Mouse (Mus musculus): Measurements from ENCODE around the gene Diras1. TPM values are rescaled to one million over a fixed set of nuclear protein-coding genes. Genes with fewer than 3 reads are reported as not detected.
"Not testable (repeated sequence)": the region's sequence is repeated elsewhere in the genome, so short reads cannot be mapped to it uniquely, and the experiment has no call there.

Diras1 gene
- total RNA-seq, 2 experiments from 2014 or later: 102 to 111 TPM

DNA sequence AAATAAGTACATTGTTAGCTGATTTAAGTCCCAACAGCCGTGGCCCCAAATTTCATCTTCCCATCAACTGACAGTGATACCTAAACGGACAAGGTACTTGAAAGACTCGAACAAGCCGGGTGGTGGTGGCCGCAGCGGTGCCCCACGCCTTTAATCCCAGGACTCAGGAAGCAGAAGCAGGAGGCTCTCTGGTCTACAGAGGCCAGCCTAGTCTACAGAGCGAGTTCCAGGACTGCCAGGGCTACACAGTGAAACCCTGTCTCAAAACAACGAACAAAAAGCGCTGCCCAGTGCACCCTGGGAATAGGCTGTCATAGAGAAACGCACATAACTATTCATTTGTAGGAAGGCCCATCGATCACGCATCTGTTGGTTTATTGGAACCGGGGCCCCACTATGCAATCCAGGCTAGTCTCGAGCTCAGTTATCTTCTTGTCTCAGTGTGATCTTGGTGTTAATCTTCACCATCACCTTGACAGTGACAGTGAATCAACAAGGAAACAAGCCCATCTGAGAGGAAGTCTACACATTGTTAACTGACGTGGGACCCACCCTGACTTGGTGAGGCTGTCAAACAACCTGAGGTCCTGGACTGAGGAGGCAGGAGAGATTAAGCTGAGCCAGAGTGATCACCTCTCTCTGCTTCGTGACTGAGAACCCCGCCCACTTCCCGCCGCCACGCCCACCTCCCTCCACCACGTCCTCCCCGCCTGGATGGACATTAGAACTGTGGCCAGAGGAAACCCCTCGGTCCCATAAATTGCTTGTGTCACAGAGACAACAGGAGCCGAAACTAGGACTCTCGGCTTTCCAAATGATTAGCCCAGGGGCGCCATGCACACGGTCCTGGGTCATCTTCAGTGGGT is 25.0 kb downstream of the Diras1 start:
- no peak for DNase-seq (ENCODE audit: low spot score in 2 of 2)
- intact Hi-C loops (cut with DNase I): no loop called here

DNA sequence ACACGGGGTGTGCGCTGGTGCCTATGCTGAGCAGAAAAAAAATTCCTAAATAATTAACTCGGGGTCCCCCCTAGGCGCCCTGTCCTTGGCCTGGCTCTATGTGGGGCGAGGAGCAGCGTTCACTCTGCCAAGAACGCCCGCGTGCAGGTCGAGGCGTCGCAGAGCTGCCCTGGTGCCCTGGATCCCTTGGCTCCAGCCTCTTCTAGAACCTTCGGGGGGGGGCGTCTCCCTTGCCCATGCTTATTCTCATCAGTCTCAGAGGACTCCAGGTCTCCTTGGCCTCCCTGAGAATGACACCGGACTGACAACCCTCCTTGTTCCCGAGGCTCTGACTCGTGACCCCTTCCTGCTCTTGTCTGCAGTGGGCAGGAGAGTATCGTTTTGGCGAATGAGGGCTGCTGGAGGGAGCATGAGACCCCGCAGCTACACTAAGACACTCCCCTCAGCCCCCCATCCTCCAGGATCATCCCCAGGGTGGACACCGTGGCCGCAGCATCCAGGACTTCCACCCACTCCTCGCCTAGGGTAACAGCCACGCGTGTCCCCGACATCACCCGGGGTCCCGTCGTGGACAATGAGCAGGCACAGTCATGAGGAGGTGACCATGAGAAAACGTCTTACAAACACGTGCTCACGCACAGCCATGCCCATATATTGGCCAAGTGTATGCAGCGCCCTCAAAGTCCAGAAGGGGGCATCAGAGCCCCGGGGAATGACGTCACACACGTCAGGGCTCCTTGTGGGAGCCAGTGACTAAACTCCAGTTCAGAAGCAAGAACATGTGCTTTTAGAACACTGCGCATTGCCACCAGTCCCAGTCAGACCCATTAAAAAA is 25.9 kb downstream of the Diras1 start:
- intact Hi-C loops (cut with DNase I): loop anchor here (2.0 to 10.0 kb wide), 4 partner anchors 41 to 245 kb away; partner anchors contain the start of genes Dot1l and Oaz1
- DNase-seq (ENCODE audit: low spot score in 2 of 2): peak; percentile 83 to 86

DNA sequence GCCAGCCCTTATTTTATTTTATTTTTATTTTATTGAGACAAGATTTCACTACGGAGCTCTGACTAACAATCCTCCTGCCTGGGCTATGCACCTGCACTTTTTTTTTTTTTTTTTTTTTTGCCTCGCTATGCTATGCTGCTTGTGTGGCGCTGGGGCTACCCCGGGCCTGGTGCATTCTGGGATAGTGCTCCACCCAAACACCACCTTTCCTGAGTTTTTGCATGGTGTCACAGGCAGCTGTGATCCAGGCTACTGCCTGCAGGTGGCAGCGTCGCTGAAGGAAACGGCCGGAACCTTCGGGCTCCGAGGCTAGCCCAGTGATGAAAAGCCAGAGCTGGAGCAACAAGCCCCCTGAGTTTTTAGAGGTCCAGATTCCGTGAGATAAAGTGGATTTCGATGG is 26.7 kb downstream of the Diras1 start:
- intact Hi-C loops (cut with DNase I): loop anchor here (2.0 to 10.0 kb wide), 4 partner anchors 42 to 244 kb away; partner anchors contain the start of genes Dot1l and Oaz1
- DNase-seq (ENCODE audit: low spot score in 2 of 2): peak in 1 of 2 experiments; percentile 54

DNA sequence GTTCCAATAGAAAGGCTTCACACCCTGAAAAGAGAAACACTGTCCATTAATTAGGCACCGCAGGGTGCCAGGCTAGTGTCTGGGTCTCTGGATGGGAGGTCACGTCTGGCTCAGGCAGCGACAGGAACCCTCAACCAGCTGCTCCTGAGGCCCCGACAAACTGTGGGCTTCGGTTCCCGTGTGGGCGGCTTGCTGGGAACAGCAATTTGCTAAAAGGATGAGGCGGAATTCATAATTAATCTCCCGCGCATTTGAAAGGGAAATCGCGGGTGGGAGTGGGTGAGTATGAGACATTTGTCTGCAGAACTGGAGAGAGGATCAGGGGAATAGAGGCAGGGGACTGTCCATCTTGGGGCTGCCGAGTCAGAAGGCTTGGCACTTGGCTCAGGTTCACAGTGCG is 27.4 kb downstream of the Diras1 start:
- DNase-seq (ENCODE audit: low spot score in 2 of 2): no peak
- intact Hi-C loops (cut with DNase I): loop anchor here (2.0 to 10.0 kb wide), 4 partner anchors 43 to 243 kb away; partner anchors contain the start of genes Dot1l and Oaz1

DNA sequence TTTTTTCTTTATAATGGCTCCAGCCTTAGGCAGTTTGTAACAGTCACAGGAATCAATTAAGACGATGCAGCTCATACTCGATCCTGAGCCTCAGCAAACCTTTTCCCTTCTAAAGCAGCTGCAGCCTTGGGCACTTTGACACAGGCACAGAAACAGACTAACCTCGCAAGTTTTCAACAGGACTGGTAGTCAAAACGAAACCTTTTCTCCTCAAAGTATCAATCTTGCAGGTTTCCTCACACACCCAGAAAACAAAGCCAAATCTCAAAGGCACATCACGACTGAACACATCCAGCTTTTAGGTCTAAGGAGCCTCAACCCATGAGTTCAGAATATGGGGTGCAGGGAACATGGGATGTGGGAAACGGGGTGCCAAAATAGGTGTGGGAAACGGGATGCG is 28.1 kb downstream of the Diras1 start:
- intact Hi-C loops (cut with DNase I): loop anchor here (5.0 to 10.0 kb wide), 3 partner anchors 85 to 243 kb away; partner anchors contain the start of genes Dot1l and Oaz1

DNA sequence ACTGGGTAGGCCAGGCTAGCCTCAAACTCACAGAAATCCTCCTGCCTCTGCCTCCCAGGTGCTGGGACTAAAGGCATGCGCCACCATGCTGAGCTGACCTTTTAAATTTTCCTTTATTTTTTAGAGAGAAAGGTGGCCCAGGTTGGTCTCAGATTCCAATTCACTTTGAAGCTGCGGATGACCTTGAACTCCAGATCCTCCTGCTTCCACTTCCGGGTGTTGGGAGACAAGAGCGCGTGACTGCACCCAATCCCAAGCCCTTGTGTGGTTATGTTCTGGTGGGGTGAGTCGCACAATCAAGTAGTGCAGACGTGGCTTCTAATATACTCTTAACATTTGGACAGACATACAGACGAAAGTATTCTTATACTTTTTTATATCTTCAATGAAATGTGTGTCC is 29.0 kb downstream of the Diras1 start:
- DNase-seq (ENCODE audit: low spot score in 2 of 2): no peak
- intact Hi-C loops (cut with DNase I): loop anchor here (5.0 to 10.0 kb wide), 3 partner anchors 86 to 242 kb away; partner anchors contain the start of genes Dot1l and Oaz1

More for the DNA sequence above, 28.1 kb downstream of the Diras1 start:
- no peak for DNase-seq (ENCODE audit: low spot score in 2 of 2)

DNA sequence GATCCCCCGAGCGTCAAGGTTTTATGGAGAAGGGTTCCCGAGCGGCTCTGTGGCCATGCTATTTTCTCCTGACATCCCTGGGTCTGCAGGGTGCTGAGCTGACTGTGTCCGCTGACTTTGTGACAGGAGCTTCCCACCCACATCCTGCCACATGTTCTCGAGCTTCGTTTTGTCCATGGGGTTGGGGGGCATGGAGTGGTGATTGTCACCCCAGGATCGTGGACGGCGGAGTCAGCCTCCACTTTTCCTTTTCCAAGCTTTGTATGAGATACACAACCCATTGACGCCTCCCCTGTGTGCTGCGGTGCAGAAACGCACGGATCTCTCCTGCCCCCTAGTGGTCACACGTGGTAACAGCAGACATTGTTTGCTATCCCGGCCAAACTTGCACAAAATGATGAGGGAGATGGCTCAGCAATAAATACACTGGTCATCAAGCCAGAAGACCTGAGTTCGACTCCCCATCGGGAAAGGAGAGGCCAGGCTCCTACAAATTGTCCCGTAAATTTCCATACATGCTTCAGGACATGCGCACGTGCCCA is 30.3 kb downstream of the Diras1 start:
- intact Hi-C loops (cut with DNase I): loop anchor here (1.0 to 10.0 kb wide), 4 partner anchors 67 to 240 kb away; partner anchors contain the start of genes Dot1l and Oaz1

DNA sequence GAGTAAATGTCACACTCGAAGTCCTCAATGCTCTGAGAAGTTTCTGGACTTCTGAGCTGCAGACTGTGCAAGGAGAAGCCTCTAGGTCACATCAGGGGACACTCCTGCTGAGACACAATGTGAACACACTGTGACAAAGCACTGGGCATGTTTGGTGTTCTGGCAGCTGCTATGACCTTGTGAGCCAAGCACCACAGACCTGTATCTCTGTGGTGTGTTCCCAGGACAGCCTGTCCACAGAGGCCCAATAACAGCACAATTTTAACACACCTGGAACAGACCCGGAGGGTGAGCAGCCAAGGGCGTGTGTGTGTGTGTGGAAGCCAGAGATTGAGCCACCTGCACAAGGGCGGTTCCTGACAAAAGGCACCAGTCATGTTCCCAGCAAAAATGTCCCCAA is 30.8 kb downstream of the Diras1 start:
- DNase-seq (ENCODE audit: low spot score in 2 of 2): no peak
- intact Hi-C loops (cut with DNase I): loop anchor here (1.0 to 10.0 kb wide), 4 partner anchors 66 to 240 kb away; partner anchors contain the start of genes Dot1l and Oaz1

More for the DNA sequence above, 30.3 kb downstream of the Diras1 start:
- DNase-seq (ENCODE audit: low spot score in 2 of 2): peak; percentile 81 to 84

DNA sequence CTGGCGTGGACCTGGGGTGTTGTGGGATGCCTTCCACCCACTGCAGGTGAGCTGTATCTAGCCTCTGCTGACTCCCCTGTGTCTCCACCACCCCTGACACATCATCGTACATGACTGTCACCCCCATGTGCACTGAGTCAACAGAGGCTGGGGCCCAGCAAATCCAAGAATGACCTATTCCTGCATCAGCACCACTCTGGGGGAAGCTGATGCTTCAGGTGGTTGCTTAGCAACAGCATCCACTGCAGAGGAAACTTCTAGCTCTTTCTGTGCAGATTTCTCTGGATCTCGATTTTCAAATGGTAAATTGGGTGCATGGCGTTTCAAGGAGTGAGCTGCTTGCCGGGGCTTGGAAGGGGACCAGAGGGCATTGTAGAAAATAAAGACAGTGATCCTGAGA is 32.2 kb downstream of the Diras1 start:
- intact Hi-C loops (cut with DNase I): loop anchor here (10.0 kb wide), 2 partner anchors 168 to 238 kb away; partner anchors contain the start of genes Dot1l and Oaz1
- DNase-seq (ENCODE audit: low spot score in 2 of 2): no peak

DNA sequence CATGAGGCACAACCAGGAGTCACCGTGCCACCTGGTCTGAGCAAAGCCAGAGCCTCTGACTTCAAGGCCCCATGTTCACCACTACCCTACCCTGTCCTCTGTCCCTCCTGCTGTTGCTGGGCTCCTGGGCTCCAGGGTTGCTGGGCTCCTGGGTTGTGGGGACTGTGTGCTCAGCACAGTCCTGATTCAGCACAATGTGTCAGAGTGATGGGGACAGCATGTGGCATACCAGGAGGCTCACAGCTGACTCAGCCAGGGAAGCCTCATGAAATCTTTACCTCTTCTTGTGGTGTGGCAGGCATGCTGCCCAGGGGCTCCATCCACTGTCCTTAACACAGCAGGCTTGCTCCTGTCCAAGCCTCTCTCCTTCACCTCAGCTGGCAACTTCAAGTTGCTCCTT is 33.5 kb downstream of the Diras1 start:
- DNase-seq (ENCODE audit: low spot score in 2 of 2): no peak

DNA sequence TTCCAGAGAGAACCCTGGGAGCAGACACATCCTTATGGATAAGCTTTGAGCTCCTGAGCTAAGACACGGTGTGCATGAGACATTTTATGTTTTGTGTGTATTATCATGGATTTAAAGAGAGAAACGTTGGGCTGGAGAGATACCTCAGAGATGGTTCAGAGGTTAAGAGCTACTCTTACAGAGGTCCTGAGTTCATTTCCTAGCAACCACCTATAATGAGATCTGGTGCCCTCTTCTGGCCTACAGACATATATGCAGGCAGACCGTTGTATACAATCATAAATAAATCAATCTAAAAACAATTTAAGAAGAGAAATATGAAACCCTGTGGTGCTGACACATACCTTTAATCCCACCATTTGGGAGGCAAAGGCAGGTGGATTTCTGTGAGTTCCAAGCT is 34.5 kb downstream of the Diras1 start:
- intact Hi-C loops (cut with DNase I): loop anchor here (10.0 kb wide), 2 partner anchors 166 to 236 kb away; partner anchors contain the start of genes Dot1l and Oaz1
- no peak for DNase-seq (ENCODE audit: low spot score in 2 of 2)

More for the DNA sequence above, 33.5 kb downstream of the Diras1 start:
- intact Hi-C loops (cut with DNase I): loop anchor here (10.0 kb wide), 2 partner anchors 167 to 237 kb away; partner anchors contain the start of genes Dot1l and Oaz1

DNA sequence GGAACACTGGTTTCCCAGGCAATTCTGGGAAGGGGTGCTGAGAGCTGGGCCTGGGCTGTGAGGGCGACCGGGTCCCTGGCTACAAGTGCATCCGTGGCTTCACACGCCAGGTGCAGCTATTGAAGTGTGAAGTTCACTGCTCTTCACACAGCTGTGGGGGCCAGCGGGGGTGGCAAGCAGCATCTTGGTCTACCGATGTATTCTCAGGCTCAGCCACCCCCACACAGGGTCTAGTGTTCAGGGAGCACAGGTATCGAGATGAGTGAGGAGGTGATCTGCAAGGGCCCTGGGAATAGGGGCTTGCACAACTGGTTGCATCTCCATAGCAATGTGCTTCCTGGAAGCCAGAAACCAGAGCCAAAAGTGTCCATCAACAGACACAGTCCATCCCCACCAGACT is 35.1 kb downstream of the Diras1 start:
- intact Hi-C loops (cut with DNase I): loop anchor here (10.0 kb wide), 2 partner anchors 166 to 236 kb away; partner anchors contain the start of genes Dot1l and Oaz1
- DNase-seq (ENCODE audit: low spot score in 2 of 2): no peak

DNA sequence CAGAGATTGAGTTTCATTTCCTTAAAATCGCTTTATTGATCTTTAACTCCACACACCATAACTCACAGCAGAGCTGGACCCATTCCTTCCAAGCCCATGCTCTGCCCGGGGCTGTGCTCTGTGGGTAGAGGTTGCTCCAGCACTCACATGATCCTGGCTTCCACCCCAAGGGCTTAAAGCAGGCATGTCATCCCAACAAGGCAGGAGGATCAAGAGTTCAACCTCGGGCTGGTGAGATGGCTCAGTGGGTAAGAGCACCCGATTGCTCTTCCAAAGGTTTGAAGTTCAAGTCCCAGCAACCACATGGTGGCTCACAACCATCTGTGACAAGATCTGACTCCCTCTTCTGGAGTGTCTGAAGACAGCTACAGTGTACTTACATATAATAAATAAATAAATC is 35.6 kb downstream of the Diras1 start:
- intact Hi-C loops (cut with DNase I): loop anchor here (10.0 kb wide), 2 partner anchors 165 to 235 kb away; partner anchors contain the start of genes Dot1l and Oaz1
- DNase-seq (ENCODE audit: low spot score in 2 of 2): not testable (repeated sequence)

DNA sequence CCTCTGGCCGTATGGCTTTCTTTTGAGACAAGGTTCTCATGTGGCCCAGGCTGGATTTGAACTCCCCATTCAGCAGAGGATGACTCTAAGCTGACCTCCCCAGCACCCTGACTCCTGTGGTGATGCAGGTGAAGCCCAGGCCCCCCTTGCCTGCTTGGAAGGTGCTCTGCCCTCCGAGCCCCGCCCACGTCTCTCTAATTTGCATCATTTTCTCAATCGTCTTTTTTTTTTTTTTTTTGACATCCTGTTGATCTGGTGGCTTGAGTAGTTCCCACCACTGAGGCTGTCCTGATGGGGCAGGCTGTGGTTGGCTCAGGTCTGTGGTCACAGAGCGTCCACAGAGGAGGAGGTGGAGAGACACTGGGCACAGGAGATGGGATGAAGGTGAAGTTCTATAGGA is 36.0 kb downstream of the Diras1 start:
- DNase-seq (ENCODE audit: low spot score in 2 of 2): no peak
- intact Hi-C loops (cut with DNase I): no loop called here

DNA sequence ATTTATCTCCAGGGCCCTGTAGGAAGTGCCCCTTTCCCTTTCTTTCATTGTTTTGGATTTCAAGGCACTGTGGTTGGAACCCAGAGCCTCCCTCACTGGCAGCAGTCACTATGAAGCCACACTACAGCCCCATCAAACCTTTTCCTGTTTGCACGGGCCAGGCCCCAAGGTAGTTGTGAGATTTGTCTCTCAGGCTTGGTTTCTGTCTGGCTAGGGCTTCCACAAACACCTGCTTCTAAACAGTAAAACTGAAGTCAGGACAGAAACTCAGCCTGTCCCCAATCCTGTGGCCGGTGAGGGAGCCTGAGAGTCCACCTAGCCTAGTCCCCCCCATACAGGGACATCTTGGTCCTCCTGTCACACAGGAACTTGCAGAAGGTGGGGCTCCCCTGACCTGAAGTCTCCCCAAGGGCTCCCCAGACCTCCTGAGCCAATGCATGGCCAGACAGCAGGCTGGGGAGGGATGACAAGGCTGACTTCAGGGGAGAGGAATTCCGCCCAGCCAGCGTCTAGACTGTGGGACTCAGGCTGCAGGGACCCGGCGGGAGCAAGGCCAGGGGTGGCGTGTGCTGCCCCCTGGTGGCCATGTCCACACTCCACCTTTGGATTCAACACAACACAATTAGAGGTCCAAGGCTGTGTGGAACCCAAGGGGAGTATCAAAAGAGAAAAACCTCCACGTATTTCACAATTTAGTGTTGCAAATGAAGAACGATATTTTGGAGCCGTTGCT is 37.6 kb downstream of the Diras1 start:
- peak; percentile 55 to 57 for DNase-seq (ENCODE audit: low spot score in 2 of 2)
- intact Hi-C loops (cut with DNase I): no loop called here

DNA sequence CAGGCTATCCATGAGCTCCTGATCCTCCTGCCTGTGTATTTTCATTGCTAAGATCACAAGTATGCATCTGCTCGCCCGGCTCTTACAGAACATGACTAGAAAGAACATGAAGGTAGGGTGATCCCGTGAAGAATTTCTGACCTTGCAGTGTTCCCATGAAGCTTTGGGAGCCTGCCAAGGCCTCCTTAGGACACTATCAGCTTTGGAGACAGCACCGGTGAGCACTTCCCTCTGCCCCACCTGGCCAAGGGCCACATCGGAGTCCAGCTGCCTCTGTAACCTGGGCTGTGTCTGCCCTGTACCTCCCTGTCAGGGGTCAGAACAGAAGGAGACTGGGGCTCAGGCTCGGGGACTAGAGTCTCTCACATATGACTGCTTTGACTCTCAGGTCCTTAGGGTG is 38.7 kb downstream of the Diras1 start:
- intact Hi-C loops (cut with DNase I): no loop called here
- DNase-seq (ENCODE audit: low spot score in 2 of 2): no peak

DNA sequence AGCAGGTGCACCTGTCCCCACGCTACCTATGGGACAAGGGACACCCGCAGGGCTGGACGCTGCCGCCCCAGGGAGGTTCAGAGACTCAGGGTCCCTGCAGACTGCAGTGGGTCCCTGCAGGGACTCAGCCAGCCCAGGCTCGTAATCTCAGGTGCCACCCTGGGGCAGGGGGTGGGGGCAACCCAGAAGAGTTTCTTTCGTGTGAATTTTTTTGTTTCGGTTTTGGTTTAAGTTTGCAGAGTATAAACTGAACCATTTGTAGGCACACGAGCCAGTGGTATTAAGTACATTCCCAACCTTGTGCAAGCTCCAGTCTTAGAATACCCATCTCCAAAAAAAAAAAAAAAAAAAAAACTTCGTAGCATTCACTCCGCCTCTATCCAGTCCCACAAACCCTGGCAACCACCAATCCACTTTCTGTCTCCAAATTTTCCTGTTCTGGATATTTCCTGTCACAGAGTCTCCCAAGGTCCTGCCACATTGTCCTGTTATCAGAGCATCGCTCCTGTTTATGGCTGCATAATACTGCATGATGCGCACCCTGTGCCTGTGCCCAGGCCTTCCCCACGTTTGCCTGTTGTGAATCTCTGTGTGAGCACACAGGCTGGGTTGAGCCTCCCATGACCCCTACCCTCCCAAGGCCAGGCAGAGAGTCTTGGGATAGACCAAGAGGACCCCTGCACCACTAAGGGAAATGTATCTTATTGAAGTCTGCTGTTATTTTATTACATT is 39.3 kb downstream of the Diras1 start:
- intact Hi-C loops (cut with DNase I): no loop called here
- DNase-seq (ENCODE audit: low spot score in 2 of 2): no peak

Measured in left cerebral cortex, postnatal 36 days (tissue).